Mouse (Mus musculus) myocyte (in vitro differentiated cells): ENCODE data around the gene Snrpg. TPM values are rescaled to one million over a fixed set of nuclear protein-coding genes. Genes with fewer than 3 reads are reported as not detected.
A peak's percentile ranks its signal among the peaks of the same experiment; 100 is the strongest.

Source experiments
- H3K27me3 ChIP-seq: one replicate; pipeline ENCODE4 v1.6.1; 2011; ENCODE audit not compliant: control insufficient read depth, insufficient read depth, insufficient read length
- H3K36me3 ChIP-seq: one replicate; pipeline ENCODE4 v1.6.1; 2011; ENCODE audit not compliant: control insufficient read depth, insufficient read depth
- H3K4me2 ChIP-seq: one replicate; pipeline ENCODE4 v1.6.1; 2011; ENCODE audit warnings: low read depth, control low read depth
- H3K4me3 ChIP-seq: one replicate; pipeline ENCODE4 v1.5.1; 2011; ENCODE audit warnings: mild to moderate bottlenecking, control low read depth, moderate library complexity
- H3K79me2 ChIP-seq: one replicate; pipeline ENCODE4 v1.6.1; 2011; ENCODE audit not compliant: control insufficient read depth, insufficient read depth
- H3ac ChIP-seq: one replicate; pipeline ENCODE4 v1.6.1; 2011; ENCODE audit not compliant: control insufficient read depth, insufficient read length
- CEBPB ChIP-seq: IDR thresholded peaks from 2 replicates; pipeline ENCODE4 v1.6.1; 2011; ENCODE audit warnings: mild to moderate bottlenecking, moderate library complexity; ENCODE audit not compliant: poor library complexity, insufficient read depth, severe bottlenecking
- E2F4 ChIP-seq: IDR thresholded peaks from one replicate; pipeline ENCODE4 v1.6.1; 2011; ENCODE audit warnings: mild to moderate bottlenecking, control low read depth, moderate library complexity; ENCODE audit not compliant: insufficient read depth
- MAX ChIP-seq: IDR thresholded peaks from one replicate; pipeline ENCODE4 v1.6.1; 2011; ENCODE audit warnings: low read depth, mild to moderate bottlenecking, control low read depth
- MYOD1 ChIP-seq, 3 experiments: IDR thresholded peaks; one replicate each; pipeline ENCODE4 v1.6.1; 2011; ENCODE audit warnings: control low read depth in 2 of 3, low read depth in 2 of 3, mild to moderate bottlenecking in 2 of 3, moderate library complexity in 1 of 3; ENCODE audit not compliant: insufficient read length in 2 of 3, control insufficient read depth in 1 of 3
- MYOG ChIP-seq, 3 experiments: IDR thresholded peaks; one replicate each; pipeline ENCODE4 v1.6.1; 2011; ENCODE audit warnings: control low read depth in 2 of 3, low read depth in 2 of 3, mild to moderate bottlenecking in 2 of 3; ENCODE audit not compliant: insufficient read length in 2 of 3, control insufficient read depth in 1 of 3, insufficient read depth in 1 of 3
- POLR2A ChIP-seq: IDR thresholded peaks from one replicate; pipeline ENCODE4 v1.6.1; 2011; ENCODE audit warnings: low read depth, mild to moderate bottlenecking, control low read depth, moderate library complexity; ENCODE audit not compliant: insufficient read length
- POLR2AphosphoS2 ChIP-seq: IDR thresholded peaks from one replicate; pipeline ENCODE4 v1.6.1; 2011; ENCODE audit warnings: low read depth, control low read depth; ENCODE audit not compliant: insufficient read length
- REST ChIP-seq: IDR thresholded peaks from one replicate; pipeline ENCODE4 v1.6.1; 2011; ENCODE audit warnings: mild to moderate bottlenecking, control low read depth, moderate library complexity; ENCODE audit not compliant: insufficient read depth, insufficient read length
- SRF ChIP-seq: IDR thresholded peaks from one replicate; pipeline ENCODE4 v1.6.1; 2011; ENCODE audit warnings: low read depth; ENCODE audit not compliant: control insufficient read depth, insufficient read length
- TCF12 ChIP-seq: IDR thresholded peaks from one replicate; pipeline ENCODE4 v1.6.1; 2011; ENCODE audit warnings: mild to moderate bottlenecking, control low read depth; ENCODE audit not compliant: poor library complexity, insufficient read depth, severe bottlenecking
- TCF3 ChIP-seq: IDR thresholded peaks from one replicate; pipeline ENCODE4 v1.6.1; 2011; ENCODE audit warnings: low read depth, control low read depth; ENCODE audit not compliant: insufficient read length
- USF1 ChIP-seq: IDR thresholded peaks from one replicate; pipeline ENCODE4 v1.6.1; 2011; ENCODE audit warnings: low read depth, mild to moderate bottlenecking, control low read depth, moderate library complexity
- polyA plus RNA-seq: library from polyadenylated mRNA; unstranded; fragments of >200 nt; fragmentation: generic; extraction: Trizol; gene quantifications from one replicate; pipeline ENCODE4 v1.2.1, GENCODE M21; 2012; ENCODE audit warnings: missing spikeins

Snrpg gene
- polyA plus RNA-seq, 1 experiment, result 188 TPM

GRCm38 (mm10) chr6:86361373-86361772 is 9.7 kb upstream of the Snrpg start:
- Histone ChIP-seq H3K4me3 (no peak overlapping the region), H3K4me2 (no peak overlapping the region), H3K27me3 (peaks cover 13% of the 10 kb centered on the region), H3ac (no peak overlapping the region), H3K36me3 (no peaks in the 10 kb centered on the region), H3K79me2 (peaks cover 5% of the 10 kb centered on the region)
- TF ChIP-seq E2F4 (no peak), CEBPB (no peak), POLR2A (no peak), POLR2AphosphoS2 (no peak), USF1 (no peak)

GRCm38 (mm10) chr6:86364442-86365141 is 6.5 kb upstream of the Snrpg start:
- Histone ChIP-seq H3K36me3 (no peaks in the 10 kb centered on the region), H3K4me2 (peak overlapping the region; percentile 98), H3K79me2 (peaks cover 5% of the 10 kb centered on the region), H3K27me3 (no peaks in the 10 kb centered on the region), H3K4me3 (peak overlapping the region; percentile 35), H3ac (peak overlapping the region; percentile 31)
- TF ChIP-seq MYOD1 (IDR thresholded peaks at IDR 0.05; ENCODE audit: control insufficient read depth in 1 of 3, insufficient read length in 2 of 3, low read depth in 2 of 3) (no peak), CEBPB (no peak), E2F4 (no peak), TCF12 (no peak), REST (no peak), SRF (no peak), MAX (no peak), TCF3 (no peak), POLR2A (no peak), MYOG (IDR thresholded peaks at IDR 0.05; ENCODE audit: control insufficient read depth in 1 of 3, insufficient read depth in 1 of 3, insufficient read length in 2 of 3, low read depth in 2 of 3) (no peak), USF1 (no peak), POLR2AphosphoS2 (no peak)

- H3K4me3 ChIP-seq, result peak within 1 kb of the TSS; percentile 35
- TF ChIP-seq TCF3, result no peak
- no peak for TF ChIP-seq SRF
- TF ChIP-seq CEBPB, result no peak
- no peak for TF ChIP-seq MAX
- TF ChIP-seq USF1, result no peak
- TF ChIP-seq MYOD1 (IDR thresholded peaks at IDR 0.05; ENCODE audit: control insufficient read depth in 1 of 3, insufficient read length in 2 of 3, low read depth in 2 of 3), result no peak
- peak in 1 of 3 experiments; percentile 14 for TF ChIP-seq MYOG (IDR thresholded peaks at IDR 0.05; ENCODE audit: control insufficient read depth in 1 of 3, insufficient read depth in 1 of 3, insufficient read length in 2 of 3, low read depth in 2 of 3)
- TF ChIP-seq POLR2AphosphoS2, result peak; percentile 78
- peak; percentile 89 for TF ChIP-seq POLR2A
- TF ChIP-seq REST, result no peak
- TF ChIP-seq E2F4, result no peak
- no peak for TF ChIP-seq TCF12
- peak within 1 kb of the TSS; percentile 31 for H3ac ChIP-seq
- H3K36me3 ChIP-seq, result no peaks in the 10 kb centered on the region
- H3K79me2 ChIP-seq, result peaks cover 5% of the 10 kb centered on the region
- peak within 1 kb of the TSS; percentile 98 for H3K4me2 ChIP-seq
- no peaks in the 10 kb centered on the region for H3K27me3 ChIP-seq
Observed at GRCm38 (mm10) chr6:86365371-86366124, 5.6 kb upstream of the Snrpg start, which contains the start of gene Fam136a. Fam136a (plus strand) TSS chr6:86365646.

- H3K27me3 ChIP-seq, result no peaks in the 10 kb centered on the region
- peak overlapping the region; percentile 35 for H3K4me3 ChIP-seq
- TF ChIP-seq POLR2A (no peak), TCF12 (no peak), TCF3 (no peak), MYOD1 (IDR thresholded peaks at IDR 0.05; ENCODE audit: control insufficient read depth in 1 of 3, insufficient read length in 2 of 3, low read depth in 2 of 3) (peak in 1 of 3 experiments; percentile 34), POLR2AphosphoS2 (no peak), MYOG (IDR thresholded peaks at IDR 0.05; ENCODE audit: control insufficient read depth in 1 of 3, insufficient read depth in 1 of 3, insufficient read length in 2 of 3, low read depth in 2 of 3) (peak in 1 of 3 experiments; percentile 32), E2F4 (no peak), USF1 (no peak)
- H3K36me3 ChIP-seq, result no peaks in the 10 kb centered on the region
- H3ac ChIP-seq, result peak overlapping the region; percentile 31
- H3K79me2 ChIP-seq, result peaks cover 5% of the 10 kb centered on the region
- H3K4me2 ChIP-seq, result peak overlapping the region; percentile 87
Observed at GRCm38 (mm10) chr6:86366125-86366852, 4.8 kb upstream of the Snrpg start.
